Mouse (Mus musculus): ENCODE data around the gene Lrrc61.

Lrrc61 gene

DNA sequence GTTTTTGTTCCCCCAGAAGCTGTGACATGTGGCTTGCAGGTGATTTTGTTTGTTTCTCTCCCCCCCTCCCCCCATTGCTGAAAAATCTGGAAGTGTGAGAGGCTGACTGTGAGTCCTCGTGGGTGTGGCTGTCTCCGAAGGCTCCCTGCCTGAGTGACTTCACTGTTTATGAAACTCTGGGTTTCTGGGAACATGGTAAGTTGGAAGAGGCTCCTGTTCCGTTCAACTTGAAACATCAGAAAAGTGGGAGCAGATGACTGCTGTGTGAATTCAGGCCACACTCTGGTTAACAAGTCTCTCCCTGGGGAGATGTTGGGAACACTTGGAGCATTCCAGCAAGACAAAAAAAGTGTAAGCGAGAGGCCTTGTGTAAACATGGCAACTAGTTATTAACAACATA lies 7.7 kb upstream of the Lrrc61 start:
- in situ Hi-C loops (cut with MboI, MseI): no loop called here

DNA sequence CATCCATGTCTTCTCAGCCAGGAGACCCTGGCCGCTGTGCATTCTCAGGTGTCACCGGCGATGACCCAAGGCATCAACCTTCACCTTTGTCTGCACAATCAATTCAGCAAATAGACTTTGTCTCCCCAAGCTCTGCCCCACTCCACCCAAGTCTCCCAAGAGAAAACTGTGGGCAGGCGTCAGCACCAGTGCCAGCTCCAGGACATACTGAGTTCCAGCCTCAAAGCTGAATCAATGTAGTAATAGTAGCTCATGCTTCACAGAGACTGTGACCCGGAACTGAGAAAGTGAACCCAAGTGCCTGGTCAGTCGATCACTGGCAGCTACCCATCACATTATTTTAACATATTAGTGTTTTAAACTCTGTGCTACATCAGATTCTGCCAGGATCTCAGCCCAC lies 6.3 kb upstream of the Lrrc61 start:
- in situ Hi-C loops (cut with MboI, MseI): no loop called here

DNA sequence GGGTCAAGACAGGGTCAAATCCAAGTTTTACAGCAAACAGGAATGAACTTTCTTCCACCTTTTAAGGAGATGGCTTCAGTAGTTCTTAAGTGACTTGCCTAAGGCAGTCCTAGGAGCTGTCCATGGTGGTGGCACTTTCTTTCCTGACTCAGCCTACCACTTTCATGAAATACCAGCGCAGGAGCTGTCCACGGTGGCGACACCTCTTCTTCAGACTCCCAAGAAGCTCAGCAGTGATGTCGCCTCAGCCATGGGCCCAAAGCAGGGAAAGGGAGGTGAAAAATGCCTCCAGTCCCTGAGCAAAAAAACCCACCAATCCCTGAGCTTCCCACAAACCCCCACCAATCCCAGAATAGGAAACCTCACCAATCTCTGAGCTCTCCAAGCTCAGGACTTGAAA lies 1.7 kb upstream of the Lrrc61 start:
- in situ Hi-C loops (cut with MboI, MseI): no loop called here

DNA sequence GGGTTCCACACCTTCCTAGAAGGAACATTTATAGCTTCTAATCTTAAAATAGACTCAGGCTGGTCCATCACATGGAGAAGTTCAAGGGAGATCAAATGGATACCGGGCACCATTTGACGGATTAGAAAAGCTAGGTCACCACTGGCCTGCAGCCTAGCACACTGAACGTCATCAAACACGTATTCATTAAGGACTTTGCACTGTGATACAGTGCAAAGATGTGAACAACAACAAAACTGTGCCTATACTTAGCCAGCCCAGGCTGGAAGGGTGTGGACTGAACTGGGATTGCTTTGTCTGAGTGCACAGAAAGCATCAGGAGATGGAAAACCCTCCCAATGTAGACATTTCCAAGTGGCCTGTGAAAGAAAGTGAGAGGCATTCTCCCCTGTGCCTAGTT lies 777 bp upstream of the Lrrc61 start:
- in situ Hi-C loops (cut with MboI, MseI): no loop called here

DNA sequence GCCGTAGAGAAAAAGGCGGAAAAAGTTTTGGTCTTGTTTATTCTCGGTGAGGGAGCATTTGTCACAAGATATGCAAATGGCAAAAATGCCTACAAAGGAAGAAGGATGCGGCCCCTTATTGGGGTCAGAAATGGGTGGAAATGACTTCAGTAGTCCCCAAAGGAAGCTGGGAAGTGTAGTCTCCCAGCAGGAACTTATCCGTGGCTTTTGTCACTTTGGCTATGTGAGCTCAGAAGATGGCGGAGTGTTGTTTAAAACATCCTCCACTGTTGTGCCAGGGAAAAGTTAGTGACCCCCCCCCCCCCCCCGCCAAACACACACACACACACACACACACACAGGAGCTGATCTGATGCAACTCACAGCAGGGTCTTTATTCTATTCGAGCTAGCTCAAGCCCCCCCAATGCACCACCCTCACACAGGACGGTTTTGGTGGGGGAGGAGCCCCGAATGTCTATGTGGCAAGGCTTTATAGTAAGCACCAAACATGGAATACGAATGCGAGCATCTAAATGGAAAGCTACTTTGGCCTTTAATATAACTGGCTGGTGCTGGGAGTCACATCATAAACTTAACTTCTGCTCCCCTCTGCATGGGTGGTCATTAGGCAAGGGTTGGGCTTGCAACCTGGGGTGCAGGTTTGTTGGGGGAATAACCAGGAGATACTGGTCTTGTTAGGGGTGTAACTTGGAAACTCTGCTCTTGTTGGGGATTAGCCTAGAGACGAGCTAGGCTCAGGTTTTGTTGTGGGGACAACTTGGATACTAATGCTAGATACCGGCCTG lies 701 bp downstream of the Lrrc61 start:
- in situ Hi-C loops (cut with MboI, MseI): no loop called here

DNA sequence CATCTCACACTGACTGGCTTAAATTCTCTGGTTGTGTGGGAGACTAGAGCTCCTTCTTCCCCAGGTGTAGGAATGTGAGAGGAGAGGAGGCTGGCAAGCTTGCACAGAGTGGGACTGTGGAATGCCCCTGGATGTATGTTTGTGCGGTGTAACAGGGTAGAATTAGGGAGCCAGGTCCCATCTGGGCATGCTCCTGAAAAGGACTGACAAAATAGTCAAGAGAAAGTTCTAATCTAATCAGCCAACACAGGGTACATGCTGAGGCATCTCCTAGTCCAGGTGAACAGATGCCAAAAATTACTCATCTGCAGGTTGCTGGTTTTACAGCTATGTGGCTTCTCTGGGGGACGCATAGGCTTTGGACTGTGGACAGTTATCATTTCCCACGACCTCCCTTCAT lies 1.4 kb downstream of the Lrrc61 start:
- in situ Hi-C loops (cut with MboI, MseI): no loop called here

DNA sequence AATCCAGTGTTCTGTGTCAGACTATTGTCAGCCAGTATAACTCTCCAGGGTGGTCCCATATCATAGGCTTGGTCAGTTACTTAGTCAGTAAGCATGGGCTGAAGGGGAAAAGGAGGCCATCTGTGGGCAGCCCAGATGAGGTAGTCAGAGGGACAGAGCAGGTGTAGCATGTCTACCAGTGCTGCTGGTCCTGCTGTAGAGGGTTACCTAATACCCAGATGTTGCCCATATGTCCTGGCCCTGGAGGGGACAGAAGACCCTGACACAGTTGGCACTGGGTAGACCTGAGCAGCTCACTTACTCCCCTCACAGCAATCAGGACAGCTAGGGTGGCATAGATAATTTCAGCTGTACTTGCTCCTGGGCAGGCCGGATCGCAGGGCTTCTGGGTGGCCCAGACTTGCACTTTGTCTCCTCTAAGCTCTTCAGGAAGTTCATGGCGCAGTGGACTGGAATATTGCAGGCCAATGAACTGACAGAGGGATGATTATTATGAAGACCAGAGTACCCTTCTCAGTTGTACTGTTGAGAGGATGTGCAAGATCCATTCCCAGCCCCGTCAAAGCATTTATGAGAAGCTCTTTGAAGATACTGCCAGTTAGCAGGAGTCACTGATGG lies 11.2 kb downstream of the Lrrc61 start:
- in situ Hi-C loops (cut with MboI, MseI): no loop called here

DNA sequence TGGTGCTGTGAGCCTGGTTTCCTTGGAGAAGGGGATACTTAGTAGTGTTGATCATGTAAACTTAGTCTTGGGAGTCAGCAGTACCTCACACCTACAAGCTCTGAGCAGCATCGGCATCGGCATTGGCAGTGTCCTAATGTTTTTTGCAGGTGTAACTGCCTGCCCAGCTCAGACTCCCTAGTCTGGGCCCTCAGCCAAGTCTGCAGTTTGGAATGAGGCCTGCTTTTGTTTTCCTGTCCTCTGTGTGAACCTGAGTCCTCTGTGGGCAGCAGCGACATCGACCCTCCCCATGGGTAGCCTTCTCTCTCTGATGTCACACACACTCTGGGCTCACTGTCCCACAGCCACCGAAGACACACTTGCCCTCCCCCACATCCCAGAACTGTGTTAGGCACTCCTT lies 11.7 kb downstream of the Lrrc61 start:
- in situ Hi-C loops (cut with MboI, MseI): no loop called here

DNA sequence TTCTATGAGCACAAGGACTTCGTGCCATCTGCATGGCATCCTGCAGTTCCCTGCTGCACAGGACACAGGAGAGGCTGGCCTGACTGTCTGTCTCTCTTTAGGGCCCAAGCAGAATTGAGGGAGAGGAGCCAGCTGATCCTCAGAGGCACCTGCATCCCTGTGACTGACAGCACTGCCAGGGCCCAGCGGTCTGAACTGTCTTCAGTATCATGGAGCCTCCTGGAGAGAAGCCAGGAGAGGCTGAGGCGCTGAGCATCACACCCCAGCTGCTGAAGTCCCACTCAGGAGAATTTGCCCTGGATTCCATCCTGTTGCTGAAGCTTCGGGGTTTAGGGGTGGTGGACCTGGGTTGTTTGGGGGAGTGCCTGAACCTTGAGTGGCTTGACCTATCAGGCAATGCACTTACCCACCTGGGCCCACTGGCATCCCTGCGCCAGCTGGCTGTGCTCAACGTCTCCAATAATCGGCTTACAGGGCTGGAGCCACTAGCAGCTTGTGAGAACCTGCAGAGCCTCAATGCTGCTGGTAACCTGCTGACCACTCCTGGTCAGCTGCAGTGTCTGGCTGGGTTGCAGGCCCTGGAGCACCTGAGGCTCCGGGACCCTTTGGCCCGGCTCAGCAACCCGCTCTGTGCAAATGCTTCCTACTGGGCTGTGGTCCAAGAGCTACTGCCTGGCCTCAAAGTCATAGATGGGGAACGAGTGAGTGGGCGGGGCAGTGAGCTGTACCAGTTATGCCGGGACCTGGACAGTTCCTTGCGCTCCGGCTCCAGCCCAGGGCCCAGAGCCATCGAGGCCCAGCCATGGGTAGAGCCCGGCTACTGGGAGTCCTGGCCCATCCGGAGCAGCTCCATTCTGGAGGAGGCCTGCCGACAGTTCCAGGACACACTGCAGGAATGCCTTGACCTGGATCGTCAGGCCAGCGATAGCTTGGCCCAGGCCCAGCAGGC lies 13.7 kb downstream of the Lrrc61 start:
- in situ Hi-C loops (cut with MboI, MseI): no loop called here

DNA sequence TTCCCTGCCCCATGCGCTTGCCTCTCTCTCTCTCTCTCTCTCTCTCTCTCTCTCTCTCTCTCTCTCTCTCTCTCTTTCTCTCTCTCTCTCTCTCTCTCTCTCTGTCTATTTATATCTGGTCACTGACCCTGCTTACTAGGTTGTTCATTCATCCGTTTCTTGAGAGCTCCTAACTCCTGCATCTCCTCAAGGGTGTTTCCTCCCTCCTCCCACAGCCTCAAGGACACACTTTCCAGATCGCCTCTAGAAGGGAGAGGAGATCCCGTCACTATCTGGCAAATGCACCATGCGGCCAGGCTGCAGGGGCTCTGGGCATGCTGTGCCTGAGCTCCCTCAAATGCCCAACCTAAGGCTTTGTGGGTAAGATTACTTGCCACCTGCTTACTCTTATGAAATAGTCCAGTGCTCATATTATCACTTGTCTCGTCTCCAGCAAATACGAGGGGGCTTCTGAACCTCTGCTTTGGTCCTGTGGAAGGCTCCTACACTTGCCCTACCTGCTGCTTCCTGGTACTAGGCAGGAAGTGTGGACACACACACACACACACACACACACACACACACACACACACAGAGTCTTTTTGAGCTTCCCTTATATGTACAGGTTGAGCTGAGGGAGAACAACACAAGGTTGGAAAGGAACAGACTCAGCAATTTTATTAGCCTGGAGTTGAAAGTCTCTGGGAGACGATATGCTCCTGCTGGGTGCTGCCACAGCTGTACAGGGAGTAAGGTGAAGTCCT lies 14.6 kb downstream of the Lrrc61 start:
- in situ Hi-C loops (cut with MboI, MseI): no loop called here

DNA sequence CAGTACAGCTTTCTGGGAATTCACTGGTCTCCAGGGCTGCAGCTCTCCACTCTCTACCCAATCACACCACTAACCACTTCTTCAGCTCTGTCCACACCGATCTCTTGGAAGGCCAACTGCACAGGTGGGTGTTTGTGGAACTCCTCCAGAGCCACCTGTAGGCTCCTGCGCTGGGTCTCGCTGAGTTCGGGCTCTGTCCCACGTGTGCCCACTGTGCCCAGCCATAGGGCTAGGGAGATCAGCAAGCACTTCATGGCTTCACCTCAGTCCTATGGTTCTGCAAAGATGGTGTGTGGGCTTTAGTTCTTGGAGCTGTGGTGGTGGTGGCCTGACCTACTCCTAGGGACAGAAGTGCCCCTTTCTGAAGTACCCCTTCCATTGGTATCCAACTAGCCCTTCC lies 17.4 kb downstream of the Lrrc61 start:
- in situ Hi-C loops (cut with MboI, MseI): no loop called here

DNA sequence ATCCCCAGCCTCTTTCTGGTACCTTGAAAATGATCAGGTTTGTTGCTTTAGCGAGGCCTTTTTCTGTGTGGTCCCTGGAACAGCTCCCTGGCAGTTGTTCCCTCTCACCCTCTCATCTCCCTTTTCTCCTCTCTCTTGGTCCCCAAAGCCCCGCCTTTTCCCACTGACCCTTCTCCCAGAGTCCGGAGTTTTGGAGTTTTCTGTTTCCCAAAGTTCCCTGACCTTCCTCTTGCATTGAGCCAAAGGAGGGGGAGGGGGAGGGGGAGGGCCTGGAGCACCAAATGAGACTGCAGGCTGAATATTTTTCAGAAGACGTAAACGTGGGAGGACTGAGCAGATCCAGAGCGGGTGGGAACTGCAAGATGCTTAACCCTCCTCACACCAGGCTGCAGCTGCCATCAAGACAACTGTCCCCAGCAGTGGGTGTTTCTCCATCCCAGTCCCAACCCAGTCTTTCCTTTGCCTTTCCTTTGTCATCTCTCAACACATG lies 18.0 kb downstream of the Lrrc61 start, which contains the start of gene Rarres2:
Gene Rarres2 (minus strand): TSS at position 218 of the 490 bp plus-strand sequence.
- in situ Hi-C loops (cut with MboI, MseI): no loop called here

DNA sequence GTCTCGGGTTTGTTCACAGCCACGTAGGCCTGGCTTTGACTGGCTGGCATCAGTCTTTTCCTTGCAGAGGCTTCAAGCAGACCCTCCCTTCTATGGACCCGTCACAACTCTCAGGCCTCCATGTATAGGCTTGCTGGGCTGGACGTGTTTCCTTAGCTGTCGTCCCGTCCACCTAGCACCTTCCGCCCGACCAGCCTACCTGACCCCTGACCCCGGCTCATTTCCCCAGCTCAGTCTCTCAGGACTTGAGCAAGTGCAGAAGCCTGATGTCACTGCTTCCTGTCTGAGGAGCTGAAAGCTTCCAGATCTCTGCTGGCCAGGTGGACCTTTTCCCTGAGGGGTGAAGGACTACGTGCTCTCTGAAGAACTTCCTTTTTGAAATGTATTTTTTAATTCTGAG lies 18.7 kb downstream of the Lrrc61 start:
- in situ Hi-C loops (cut with MboI, MseI): no loop called here

DNA sequence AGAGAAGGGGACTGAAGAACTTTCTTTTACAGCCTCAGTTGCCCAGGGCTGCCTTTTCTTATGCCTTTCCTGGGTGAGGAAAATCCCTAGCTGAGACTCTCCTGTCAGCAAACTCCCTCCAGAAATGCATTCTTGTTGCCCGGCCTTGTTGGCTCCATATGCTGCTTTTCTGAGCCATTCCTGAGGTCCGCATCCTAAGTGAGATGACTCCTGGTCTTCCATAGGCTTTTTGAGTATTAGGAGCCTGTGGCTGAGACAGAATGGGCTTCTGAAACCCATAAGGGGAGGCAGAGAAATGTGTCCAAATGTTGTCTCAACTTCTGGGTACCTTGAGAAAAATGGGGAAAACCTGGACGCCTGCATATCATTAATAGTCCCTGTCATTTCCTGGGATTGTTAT lies 19.4 kb downstream of the Lrrc61 start:
- in situ Hi-C loops (cut with MboI, MseI): no loop called here

DNA sequence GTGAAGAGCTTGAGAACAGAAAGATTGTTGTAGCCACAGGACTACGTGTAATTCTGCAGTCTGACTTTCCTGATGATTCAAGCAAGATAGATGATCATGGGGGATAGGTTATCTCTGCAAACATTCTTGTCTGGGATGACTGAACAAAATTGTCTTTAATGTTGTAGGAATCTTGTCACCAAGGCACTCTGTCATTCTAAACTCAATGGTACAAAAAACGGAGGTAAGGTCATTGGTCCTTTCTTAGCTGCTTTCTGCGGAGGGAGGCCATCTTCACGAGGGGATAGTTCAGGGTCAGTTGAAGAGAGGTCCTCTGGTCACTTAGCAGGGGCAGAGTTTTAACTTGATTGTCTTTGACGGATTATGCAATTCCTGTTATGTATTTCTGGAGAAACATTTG lies 24.1 kb downstream of the Lrrc61 start:
- in situ Hi-C loops (cut with MboI, MseI): no loop called here

DNA sequence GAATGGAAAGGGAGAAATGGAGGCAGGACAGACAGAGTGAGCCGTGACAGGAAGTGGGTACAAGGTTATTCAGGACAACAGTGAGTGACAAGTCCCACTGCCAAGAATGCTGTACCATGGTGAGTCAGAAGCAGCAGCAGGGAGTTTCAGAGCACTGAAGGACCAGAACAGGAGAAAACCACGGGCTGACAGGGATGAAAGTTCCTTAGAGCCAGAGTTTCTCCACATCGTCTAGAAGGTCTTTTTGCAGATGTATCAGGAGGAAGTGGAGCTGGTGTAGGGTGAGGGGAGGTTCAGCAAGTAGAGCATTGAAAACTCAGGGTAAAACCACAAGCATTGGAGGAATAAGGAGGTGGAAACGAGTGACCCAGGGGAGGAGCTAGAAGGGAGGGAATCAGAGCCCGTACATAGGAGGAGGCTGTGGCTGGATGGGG lies 24.6 kb downstream of the Lrrc61 start:
- in situ Hi-C loops (cut with MboI, MseI): no loop called here

DNA sequence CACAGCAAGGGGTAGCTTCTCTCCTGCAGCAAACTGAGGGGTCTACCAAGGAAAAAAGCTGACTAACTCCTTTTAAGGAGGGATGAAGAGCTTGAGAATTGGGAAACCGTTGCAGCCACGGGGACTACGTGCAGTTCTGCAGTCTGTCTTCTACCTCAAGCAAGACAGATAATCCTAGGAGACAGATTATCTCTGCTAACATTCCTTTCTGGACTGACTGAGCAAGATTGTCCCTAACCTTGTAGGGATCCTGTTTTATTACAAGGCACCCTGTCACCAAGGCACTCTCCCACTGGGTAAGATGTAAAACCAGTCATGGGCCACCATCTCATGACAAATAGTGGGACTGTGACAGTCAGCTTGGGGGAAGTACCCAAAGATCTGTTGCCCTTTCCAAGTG lies 26.7 kb downstream of the Lrrc61 start:
- in situ Hi-C loops (cut with MboI, MseI): no loop called here

DNA sequence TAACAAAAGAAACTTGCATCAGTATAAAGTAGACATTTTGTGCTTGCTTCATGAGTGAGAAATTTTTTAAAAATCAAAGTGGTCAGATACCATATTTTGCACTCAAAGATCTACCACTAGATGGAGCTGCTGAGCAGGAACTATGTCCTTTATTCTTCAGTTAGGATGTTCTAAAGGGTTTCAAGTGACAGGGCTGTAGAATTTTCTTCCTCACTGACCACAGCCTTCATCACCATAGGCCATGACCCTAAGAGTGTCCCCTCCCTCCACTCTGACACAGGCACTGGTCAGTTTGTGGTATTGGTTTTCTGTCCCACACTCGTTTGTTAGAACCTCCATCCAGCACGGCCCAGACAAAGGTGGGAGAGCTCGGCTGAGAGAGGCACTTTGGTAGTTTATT lies 27.4 kb downstream of the Lrrc61 start:
- in situ Hi-C loops (cut with MboI, MseI): no loop called here

DNA sequence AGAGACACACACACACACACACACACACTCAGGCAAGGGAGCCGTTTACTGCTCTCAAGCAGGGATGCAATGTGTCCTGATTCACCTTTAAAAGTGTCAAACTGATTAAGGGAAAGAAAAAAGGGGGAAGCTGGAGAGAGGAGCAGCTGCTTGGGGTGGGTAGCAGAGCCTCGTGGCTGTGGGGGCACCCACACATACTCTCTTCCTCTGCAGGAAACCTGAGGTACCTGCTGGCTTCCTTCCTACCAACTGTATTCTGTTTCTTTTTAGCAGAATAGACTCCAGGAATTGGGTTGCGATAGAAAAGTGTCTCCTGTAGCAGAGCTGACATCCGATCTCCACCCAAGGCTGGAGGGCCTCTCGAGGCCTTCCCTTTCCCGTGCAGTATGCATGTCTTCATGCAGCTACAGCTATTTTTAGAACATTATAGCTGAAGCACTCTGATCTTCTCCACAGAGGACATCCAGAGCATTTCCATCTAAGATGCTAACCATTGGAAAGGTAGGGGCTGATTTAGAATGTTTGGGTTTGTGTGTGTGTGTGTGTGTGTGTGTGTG lies 34.7 kb downstream of the Lrrc61 start, which contains the start of gene Gm45021:
Gene Gm45021 (plus strand): TSS at position 417 of the 557 bp plus-strand sequence.
- in situ Hi-C loops (cut with MboI, MseI): loop anchor here (5.0 kb wide), 1 partner anchor 43 kb away; no protein-coding TSS in a partner anchor

DNA sequence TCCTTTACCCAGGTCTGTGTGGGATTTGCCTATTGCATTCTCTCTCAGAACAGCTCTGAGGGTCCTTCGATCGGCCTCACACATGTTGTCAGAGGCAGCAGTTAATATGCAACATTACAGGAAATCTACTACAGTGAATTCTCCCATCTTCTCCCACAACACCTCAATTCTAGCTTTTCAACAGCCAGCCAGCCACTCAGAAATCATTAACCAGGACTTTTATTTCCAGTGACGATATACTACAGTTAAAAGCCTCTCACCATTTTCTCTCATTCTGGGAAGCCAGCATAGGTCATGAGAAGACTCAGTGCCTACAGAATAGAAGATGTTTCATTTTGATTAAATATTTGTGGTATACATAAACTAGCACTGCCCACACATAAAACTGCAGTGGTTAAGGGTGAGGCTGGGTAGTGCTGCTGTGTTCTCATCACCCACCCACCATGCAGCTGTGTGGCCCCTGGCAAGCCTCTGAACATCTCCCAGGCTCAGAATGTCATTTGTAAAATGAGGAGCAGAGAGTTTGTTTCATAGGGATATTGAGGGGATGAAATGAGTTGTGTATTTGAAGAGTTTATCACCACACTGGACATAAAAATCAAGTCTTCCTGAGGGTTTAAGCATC lies 36.7 kb downstream of the Lrrc61 start:
- in situ Hi-C loops (cut with MboI, MseI): no loop called here

All from regulatory T cell (primary cell).